Mouse (Mus musculus) liver, adult 2 months (tissue): Measurements from ENCODE around the gene Cfap299.

Source experiments
- CTCF ChIP-seq: fragments of 200-500 bp; IDR thresholded peaks from 2 replicates; pipeline ENCODE4 v1.5.1; 2011; ENCODE audit warnings: low read depth, low read length, control low read depth
- POLR2A ChIP-seq: fragments of 200-500 bp; IDR thresholded peaks from 2 replicates; pipeline ENCODE4 v1.6.1; 2011; ENCODE audit warnings: low read length, control low read depth; ENCODE audit not compliant: insufficient read depth; ENCODE audit errors: extremely low read depth

DNA sequence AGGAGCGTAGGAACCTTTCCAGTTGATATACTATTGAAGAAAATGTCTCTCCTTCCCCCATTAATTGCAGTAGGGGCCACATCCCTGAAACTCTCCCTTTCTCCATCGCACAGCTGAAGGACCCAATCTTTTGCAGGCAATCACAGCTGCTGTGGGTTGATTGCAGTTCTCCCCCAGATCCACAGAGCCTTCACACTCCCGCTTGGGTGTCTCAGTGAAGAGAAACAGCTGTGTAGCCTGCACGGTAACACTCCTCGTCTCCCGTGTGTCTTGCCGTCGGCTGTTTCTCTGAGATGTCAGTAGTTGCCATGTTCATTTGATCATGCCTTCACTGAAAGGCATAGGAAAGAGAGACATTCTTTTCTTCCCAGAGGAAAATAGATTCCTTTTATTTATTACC is 148.2 kb downstream of the Cfap299 start:
- TF ChIP-seq CTCF (no peak), POLR2A (no peak)
